Mouse (Mus musculus) cerebellum, adult 9-11 months (tissue): ENCODE results near the gene A230050P20Rik.

Experiments used
- DNase-seq: peaks from one replicate; pipeline ENCODE4 v3.0.0; 2022

The A230050P20Rik gene

DNA sequence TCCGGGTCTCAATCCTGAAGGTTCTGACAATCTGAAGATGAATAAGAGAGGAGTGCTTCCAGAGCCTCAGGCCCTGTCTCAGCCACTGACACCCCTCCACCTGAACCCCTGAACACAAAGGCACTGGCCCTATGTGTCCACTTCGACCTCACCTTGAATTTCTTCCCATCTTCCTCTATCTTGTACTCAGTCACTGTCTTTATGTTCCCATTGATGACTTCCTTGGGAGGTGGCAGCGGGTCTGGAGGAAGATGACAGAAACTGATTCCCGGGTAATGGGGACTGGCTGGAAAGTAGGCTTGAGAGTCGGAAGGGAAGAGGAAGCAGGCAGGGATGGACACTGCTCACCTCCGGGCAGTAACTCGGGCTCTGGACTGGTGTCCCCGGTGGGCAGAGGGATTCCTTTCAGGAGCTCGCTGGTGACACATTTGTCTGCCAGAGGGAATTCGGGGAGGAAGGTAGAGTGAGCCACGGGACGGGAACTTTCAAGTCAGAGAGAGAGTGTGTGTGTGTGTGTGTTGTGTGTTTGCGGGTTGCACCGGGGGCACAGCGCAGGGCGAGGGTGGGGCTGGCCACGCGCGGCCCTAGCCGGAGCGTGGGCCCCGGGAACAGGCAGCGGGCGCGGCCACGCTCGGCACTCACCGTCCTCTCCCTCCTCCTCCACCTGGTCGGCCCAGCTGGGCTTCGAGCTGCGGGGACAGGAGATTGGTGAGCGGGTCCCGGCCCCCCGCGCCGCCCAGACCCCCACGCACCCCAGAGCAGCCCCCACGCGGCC is 29.5 kb downstream of the A230050P20Rik start:
- no peak for DNase-seq

- peak; percentile 82 for DNase-seq
These were observed 30.1 kb downstream of the A230050P20Rik start, which contains the start of gene Eif3g for GRCm38 (mm10) chr9:20898511-20899073. Gene Eif3g, minus strand, starts transcription at chr9:20898623.

- no peak for DNase-seq
These were observed 33.2 kb downstream of the A230050P20Rik start for GRCm38 (mm10) chr9:20901466-20902173.

- no peak for DNase-seq
These were observed 33.7 kb downstream of the A230050P20Rik start for GRCm38 (mm10) chr9:20902174-20902491.

GRCm38 (mm10) chr9:20909948-20910347 is 41.5 kb downstream of the A230050P20Rik start:
- no peak for DNase-seq

DNA sequence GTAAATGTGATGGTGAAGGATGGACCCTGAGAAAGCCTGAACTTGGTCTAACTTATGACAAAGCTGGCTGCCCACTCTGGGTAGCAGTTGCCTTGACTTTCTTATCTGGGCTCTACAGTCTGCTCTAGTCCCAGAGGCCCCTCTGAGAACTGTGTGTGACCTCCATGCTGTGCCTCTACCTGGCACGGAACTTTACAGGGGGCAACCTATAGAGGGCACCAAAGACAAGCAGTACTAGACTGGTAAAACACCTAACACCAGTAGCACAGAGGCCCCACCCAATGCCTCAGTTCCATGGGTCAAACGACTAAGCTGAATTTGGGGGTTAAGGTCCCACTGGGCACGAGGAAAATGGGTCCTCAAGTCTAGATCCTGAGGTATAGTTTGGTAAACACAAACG is 47.7 kb downstream of the A230050P20Rik start:
- no peak for DNase-seq

- no peak for DNase-seq
These were observed 54.8 kb downstream of the A230050P20Rik start for GRCm38 (mm10) chr9:20923258-20923657.
